Mouse (Mus musculus): ENCODE measurements at regions not wholly inside any gene's neighbourhood (a gene's known extent, or its start where the extent isn't known, plus 50 kb on each side); places are given as distances from the start of the nearest gene placed in this dataset.

DNA sequence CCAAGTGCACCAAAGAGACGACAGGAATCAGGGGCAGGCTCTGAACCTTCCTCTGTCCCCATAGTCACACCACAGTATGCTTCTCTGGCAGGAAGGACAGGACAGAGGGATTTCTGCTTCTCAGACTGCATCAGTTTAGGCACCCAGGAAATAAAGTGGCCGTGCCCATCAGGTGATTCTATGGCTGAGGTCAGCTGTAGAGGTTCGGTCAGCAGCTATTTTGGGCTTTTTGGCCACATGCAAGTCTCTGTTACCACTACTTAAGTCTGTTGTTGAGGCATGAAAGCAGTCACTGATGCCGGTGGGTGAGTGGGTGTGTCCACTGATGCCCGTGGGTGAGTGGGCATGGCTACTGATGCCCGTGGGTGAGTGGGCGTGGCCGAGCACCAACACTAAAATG lies 128.4 kb upstream of the Six2 start:
- no peak for TF ChIP-seq POLR2A (IDR thresholded peaks at IDR 0.05; ENCODE audit: borderline replicate concordance, insufficient read depth, low read length)
- no peak for TF ChIP-seq CTCF (IDR thresholded peaks at IDR 0.05; ENCODE audit: borderline replicate concordance, insufficient read depth, low read depth, low read length)

All from cerebellum, adult 2 months (tissue).